Mouse (Mus musculus): ENCODE measurements around the gene Babam2.

Gene Babam2

DNA sequence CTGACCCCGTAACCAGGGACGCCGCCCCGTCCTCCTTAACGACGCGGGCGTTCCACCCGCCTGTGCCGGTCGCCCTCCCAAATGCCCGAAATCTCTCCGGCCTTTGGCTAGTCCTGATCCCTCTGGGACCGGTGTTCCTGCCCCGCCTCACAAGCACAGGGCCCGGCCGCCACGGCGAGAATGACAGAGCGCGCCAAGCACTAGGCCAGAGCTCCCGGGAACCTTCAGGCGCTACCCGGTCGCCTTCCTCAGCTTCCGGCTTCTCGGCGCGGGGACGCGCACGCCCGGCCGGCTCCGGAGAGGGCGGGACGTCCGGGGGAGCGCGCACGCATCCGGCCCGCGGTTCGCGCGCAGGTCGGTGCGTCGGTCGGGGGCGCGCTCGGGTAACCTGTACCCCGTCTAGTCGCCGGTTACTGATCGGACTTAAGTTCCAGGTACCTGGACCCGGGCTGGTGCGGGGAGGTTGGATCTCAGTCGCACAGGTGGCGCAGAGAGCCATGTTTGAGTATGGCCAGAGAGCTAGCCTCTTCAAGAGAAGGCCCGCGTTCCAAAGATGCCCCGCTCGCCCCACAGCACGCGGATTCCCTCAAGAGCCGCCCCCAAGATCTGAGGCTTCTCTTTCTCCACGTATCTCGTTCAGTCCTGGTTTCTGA is at the start of gene Babam2:
TSS of gene Babam2 (plus strand) at position 41 of the 653 bp plus-strand sequence.
- peak; percentile 85 to 89 for DNase-seq

DNA sequence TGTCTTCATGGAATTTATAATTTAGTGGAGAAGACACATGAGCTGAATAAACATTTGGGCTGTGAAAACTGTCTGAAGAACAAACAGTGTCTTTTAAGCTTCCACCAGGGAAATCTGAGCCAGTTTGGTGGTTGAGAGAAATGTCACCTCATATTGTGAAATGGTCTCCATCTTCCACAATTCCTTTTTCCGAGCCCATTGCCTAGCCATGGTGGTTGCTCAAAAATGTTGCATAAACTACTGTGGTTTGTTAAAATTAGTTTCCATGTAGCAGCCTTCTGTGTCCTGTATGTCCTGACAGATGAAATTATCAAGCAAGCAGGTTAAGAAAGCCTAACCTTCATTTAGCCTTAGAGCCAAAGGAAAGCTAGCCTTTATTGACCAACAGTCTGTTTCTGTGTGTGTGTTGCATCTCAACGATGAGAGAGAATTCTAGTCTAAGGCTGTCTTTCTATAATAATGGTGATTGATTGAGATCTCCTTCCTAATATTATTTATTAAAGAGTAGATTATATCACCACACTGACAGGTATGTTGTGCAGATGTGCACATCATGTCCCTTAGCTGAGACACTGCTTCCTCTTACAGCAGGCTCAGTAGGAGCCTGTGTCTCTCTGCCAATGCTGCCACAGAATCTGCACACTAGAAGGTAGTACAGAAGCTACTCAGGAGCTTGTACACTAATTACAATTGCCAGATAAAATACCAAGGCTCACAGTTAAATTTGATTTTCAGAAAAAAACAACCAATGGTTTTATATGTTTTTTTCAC is 46.8 kb upstream of the Babam2 start:
- DNase-seq = no peak

DNA sequence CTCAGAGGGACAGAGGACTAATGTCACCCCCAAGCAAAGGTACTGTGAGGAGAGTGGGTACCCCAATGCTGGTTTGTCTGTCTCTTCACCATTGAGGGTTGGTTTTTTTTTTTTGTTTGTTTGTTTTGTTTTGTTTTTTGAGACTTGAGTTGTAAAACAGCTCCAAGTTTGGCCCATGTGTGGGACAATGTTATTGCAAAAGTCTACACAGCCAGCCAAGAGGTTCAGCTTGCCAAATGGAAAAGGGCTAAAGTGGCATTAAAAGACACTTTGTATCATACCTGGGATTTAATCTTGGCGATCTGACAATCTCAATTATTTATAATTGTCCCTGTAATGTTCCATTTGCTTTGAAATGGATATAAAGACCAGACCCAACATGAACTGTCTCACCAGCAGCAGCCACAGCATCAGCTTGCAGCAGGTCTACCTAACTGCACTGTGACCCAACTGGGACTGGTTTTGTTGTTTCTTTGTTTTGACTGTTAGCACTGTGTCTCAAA is 41.7 kb upstream of the Babam2 start:
- DNase-seq = no peak

DNA sequence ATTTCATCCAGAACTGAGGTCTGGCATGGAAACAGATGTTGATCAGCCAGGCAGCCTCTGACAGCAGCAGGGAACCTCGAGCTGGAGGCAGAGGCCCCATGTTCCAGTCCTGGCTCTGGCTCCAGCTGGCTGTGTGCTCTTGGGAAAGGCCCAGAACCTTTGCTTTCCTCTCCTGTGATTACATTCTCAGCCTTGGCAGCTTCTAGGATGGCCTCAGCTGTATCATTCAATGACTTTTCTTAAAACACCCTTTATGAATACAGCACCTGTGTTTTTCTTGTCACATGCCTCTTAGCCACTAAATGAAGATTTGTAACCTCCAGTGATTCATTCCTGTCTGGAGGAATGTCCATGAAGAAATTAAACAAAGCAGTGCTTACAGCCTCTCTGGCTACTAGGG is 31.3 kb upstream of the Babam2 start:
- no peak for DNase-seq

DNA sequence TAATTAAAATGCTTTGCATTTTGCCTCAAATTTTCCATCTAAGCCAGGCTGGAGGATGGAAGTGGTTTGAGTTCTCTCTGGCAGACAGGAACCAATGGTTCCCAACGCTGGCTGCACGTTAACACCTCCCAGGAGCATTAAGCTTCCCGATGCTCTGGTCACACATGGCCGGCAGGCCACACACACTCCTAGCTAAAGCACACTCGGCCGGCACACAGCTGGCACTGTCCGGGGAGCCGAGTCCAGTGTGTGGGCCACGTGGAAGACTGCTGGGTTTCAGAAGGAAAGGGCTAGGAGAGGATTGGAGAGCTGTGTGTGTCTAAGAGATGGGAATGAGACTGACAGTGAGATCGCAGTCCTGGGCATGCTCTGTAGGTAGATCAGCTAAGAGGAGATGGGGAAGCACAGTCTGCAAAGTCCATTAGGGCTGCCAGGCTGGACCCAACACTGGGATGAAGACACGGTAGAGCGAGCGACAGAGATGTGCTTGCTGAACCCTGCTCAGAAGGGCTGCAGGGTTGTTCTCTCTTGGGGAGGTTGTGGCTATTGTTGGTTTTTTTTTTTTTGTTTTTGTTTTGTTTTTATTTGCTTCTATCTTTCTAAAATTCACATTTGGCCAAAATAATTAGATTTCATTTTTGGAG is 29.0 kb upstream of the Babam2 start:
- DNase-seq = no peak

DNA sequence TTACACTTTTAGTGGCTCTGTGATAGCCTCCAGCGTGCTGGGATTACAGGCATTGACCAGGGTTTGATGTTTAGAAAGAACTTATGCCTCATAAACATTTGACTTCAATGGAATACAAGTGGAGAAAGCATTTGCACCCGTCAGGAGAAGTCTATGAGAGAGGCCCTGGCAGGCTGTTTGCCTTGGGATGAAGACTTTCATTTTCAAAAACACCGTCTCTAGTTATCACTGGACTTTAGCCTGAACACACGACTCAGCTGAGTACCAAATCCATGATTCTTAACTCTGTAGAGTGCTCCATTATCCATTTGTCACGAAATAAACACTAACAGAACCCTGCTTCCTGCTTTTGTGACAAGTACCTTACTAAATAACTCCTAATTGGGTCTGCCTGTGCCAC is 27.5 kb upstream of the Babam2 start:
- no peak for DNase-seq

DNA sequence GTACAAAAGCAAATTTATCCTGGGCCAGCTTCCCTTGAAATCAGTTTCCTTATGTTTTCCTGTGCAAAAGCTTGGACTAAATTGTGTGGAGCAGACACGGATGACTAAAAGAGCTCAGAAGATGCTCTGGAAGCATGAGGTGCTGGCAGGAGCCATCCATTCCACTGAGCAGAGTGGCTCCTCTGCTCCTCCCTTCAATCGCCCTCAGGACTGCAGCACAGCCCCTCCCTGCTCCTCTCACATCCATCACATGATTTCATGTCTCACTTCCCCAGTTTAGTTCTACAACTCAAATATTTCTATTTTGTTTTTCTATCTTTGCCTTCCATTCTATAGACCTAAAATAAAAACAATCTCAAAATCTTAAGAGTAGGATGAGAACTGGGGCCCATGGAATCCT is 26.3 kb upstream of the Babam2 start:
- no peak for DNase-seq

DNA sequence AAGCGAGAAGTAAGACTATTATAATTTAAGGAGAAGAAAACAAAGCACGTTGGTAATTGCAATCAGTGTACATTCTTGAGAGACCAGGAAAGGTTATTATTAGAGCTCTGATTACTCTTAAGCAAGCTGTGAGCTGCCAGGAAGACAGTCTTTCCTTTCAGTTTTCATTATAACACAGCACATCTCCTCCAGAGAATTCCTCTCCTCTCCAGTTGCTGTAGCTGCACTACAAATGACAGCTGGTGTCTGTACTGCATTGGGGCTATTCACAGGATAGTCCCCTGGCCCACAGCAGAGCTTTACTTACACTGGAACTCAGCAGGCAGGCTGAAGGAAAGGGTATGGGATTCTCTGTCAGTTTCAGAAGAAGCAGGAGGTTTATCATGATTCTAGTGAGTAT is 24.1 kb upstream of the Babam2 start:
- no peak for DNase-seq

DNA sequence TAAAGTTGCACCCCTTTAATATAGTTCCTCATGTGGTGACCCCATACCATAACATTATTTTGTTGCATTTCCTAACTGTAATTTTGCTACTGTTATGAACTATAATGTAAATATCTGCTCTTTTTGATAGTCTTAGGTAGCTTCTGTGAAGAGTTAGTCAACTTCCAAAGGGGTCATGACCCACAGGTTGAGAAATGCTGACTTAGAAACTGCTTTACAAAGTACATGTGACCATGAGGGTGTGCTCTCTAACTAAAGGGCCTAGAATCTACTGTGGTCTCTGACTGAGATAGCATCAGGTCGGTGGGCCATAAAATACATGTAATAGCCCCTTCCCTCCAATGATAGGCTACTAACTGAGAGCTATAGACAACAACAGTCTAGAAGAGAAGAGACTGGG is 19.5 kb upstream of the Babam2 start:
- no peak for DNase-seq

DNA sequence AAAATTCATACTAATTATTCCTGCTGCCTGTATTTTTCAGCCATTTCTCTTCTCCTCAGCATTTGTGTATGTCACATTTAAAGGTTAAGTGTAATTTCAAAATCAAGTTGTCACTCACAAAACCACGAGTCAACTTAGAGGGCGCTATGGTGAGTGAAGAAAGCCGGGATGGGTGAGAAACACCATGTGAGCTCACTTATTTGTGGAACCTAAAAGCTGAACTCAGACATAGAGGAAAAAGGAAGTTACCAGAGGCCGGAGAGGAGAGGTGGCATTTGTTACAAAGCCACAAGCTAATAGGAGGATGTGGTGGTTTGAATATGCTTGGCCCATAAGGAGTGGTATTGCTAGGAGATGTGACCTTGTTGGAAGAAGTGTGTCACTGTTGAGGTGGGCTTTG is 17.3 kb upstream of the Babam2 start:
- DNase-seq = no peak

DNA sequence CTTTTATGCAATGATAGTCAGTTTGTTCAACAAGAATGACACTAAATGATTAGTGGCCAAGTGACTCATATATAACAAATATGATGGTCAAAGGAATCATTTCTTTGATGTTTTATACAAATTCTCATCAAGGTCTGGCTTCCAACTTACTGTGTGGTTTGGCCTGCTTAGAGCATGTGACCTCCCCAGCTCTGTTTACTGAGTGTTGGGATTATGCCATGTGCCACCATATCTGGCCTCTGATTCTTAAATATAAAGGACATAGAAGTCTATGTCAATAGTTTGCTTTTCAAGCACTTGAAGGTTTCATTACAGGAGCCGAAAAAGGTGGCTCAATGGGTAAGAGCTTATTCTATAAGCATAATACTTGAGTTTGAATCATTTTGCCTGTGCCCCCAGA is 15.2 kb upstream of the Babam2 start:
- DNase-seq = no peak

DNA sequence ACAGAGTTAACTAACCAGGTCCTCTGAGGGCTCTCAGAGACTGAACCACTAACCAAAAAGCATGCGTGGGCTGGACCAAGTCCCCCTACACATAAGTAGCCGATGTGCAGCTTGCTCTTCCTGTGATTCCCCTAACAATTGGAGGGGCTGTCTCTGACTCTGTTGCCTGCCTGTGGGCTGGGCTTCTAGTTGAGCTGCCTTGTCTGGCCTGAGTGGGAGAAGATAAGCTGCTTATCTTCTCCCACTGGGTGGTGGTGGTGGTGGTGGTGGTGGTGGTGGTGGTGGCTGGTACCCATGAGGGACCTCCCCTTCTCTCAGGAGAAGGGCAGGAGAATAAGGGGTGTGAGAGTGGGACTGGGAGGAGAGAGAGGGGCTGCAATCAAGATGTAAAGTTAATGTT is 11.4 kb upstream of the Babam2 start:
- DNase-seq = no peak

DNA sequence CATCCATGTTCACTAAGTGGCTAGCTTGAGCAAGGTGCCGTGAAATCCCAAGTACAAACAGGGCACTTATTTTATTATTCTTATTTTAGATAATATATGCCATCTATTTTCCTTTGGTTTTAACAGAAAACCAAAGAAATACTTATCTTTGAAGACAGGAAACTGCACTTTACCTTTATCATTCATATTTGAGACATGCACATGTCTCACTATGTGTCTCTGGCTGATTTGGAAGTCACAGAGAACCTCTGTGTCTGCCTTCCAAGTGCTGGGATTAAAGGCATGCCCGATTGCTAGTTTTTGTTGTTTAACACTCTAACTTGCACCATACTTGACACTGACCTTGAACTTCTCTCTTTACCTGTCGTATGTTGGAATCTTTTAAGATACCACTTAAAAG is 9.5 kb upstream of the Babam2 start:
- DNase-seq = no peak

DNA sequence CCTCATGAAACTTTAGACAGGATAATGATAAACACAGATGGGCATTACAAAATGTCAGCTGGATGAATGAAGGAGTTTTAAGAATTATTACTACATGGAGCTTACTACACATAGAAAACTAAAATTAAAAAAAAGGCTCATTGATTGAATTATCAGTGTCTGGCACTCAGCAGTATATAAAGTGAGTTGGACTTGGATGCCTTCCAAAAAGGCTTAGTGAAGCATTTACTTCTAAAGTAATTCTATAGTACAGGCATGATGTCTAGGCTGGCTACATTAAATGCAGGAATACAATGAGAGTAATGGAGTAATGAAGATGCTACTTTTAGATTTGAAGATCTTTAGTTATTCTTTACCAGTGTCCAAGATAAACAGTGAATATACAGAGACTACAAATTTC is 4.3 kb upstream of the Babam2 start:
- no peak for DNase-seq

DNA sequence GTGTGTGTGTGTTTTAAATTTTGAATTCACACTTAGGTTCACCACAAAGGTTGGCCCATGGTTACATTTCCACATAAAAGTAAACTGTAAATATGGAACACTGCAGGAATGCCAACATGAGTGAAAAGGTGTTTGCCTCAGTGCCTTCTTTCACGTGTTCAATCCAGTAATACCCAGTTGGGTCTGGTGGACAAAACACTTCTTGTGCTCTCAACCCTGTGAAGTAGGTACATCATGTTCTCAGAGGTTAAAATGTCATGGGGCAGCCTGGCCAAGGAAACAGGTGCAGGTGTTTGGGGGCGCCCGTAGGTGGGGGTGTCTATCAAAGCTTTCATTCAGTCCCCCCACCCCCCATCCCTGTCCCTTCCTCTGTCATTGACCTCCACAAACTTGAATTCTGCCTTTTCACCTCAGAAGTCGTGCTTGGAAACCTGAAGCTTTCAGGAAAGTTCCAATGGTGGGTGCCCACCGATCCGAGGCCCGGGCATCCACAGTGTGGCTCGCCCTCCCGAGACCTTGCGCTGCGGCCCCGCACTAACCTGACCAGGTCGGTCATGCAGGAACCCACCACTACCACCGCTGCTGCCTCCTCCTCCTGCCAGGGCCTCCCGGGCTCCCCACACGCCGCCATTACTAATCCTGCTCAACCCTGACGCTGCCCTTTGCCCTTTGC is 377 bp upstream of the Babam2 start, which contains the start of gene Rbks:
TSS of gene Rbks (minus strand) at position 657 of the 673 bp plus-strand sequence.
- peak in 1 of 2 experiments; percentile 6 for DNase-seq

DNA sequence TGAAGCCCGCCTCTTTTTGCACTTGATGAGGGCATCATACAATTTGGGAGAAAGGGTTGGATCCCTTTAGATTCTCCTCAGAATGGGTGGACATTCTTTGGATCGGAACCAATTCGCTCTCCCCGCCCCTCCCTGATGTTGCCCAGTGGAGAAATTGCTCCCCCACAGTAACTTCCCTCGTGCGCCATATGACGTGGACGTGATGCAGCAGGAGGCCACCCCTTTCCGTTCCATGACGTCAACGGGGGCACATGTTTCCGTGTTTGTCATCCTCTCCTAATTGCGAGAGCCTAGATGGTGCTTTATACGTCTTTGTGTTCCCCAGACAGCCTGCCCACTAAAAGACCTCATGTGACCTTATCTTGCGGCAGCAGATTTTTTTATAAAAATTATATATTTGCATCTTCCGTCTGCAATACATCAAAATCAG is 828 bp downstream of the Babam2 start:
- peak; percentile 87 to 93 for DNase-seq

DNA sequence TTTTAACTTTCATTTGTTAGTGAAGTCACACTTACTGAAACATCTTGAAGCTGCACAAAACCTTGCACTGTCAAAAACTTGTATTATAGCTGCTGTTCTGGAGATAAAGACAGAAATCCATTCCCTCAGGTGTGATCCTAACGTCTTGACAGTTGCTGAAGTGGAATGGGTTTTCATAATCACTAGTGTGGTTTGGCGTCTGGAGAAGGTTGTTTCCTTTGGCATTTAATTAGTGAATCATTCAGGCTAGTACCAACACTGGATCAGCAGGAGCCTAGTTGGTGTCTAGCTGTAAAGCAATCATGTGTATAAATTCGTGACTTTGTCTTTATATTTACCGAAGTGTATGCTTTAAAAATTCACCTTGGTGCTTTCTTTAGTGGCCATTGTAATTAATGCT is 1.4 kb downstream of the Babam2 start:
- no peak for DNase-seq

DNA sequence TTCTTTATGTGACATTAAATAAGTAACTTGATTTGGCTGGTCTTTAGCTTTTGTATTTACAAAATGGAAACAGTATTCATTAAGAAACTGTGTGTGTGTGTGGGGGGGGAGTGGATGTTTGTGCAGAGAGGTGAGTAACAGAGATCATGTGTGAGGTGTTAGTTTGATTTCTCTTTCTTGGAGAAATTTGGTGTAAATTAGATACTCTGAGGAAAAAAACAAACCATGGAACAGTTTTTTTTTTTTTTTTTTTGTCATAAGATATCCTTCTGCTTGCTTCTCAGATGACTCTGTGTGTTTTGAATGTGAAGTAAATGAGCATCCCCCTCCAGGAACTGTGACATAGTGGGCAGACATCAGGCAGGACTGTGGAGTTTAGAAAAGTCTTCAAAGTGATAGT is 1.9 kb downstream of the Babam2 start:
- DNase-seq = no peak

DNA sequence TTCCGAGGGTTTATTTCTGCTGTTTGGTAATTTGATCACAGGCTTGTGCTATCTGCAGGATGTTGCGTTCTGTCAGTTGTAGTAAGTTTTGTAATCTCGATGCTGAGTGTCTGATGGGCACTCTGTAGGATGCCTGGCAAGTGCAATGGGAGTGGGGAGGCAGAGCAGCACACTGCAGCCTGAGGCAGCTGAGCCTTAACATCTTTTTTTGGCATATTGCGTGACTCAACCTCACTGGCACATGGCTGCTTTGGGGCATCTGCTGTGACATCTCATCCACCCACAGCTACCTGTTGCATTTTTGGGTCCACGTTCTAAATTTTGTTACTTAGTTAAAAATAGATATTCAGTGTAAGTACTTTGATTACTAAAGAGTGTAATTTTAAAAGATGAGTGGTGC is 7.5 kb downstream of the Babam2 start:
- DNase-seq = no peak

DNA sequence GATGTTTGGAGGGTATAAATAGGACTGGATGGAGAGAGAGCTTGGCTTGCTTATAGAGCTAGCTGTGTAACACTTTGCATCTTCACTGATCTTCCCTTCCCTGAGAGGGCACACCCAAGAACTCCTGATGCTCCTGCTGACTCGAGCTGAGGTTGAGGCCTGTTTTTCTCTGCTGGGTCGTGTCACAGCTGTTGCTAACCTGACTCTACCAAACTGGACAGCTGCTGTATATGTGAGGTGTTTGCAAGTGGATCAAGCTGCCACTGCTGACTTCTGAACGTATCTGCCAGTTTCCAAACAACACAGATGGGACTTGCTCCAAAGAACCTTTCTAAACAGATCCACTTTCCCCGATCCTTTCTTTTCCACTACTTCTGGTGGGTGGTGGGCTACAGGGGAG is 9.3 kb downstream of the Babam2 start:
- DNase-seq = no peak

DNA sequence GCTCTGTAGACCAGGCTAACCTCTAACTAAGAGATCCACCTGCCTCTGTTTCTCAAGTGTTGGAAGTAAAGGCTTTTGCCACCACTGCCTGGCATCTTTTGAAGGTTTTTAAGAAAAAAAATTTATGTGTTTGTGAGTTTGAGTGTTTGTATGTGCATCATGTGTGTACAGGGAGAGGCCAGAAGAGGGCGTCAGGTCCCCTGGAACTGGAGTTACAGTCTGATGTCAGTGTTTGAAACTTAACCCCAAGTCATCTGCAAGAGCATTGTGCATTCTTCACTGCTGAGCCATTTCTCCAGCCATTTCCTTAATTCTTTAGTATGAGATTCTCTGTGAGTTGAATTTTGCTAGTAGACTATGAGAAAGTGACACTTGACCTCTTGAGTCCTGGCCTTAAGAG is 11.9 kb downstream of the Babam2 start:
- DNase-seq = no peak

DNA sequence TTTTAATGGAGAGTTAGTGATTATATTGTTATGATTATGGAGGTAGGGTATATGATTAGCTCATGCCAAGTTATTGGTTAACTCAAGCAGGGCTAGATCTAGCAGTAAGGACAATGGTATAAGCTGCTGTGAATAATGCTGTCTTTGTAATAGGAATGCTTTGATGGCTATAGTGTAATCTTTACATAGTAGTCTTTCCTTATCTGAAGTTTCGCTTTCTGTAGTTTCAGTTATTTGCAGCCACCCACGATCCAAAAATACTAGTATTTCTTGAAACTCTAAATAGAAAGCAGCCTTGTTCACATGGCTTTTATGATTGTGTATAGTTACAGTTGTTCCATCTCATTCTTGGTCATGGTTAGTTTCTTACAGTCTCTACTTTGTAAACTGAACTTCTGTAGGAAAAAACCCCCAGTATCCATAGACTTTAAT is 15.8 kb downstream of the Babam2 start:
- DNase-seq = no peak

DNA sequence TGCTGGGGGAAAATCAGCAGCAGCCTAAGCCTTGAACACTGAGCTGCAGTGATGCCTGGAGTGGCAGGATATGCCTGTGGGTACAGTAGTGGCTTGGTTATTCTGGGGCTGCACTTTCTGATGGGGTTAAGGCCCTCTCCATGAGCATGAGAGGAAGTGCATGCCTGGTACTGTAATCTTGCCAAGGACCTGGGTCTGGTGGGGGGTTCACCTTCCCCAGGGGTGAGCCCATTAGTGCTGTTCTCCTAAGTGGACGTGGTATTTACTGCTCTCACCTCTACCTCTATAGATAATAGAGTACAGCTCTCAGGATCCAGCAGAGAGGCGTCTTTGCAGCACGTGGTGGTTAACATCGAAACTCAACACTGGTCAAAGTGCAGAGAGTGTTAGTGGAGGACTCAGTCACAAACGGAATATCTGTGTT is 16.4 kb downstream of the Babam2 start:
- DNase-seq = no peak

Measured in thymus, adult 18-20 months (tissue).